Mouse (Mus musculus): Measurements from ENCODE around the gene Cyp2b10. TPM values are rescaled to one million over a fixed set of nuclear protein-coding genes. Genes with fewer than 3 reads are reported as not detected.
"Not testable (repeated sequence)": the region's sequence is repeated elsewhere in the genome, so short reads cannot be mapped to it uniquely, and the experiment has no call there.

The Cyp2b10 gene
- 0.10 TPM in 1 of 2 replicates, not detected in the other for polyA plus RNA-seq (2016; fragmentation: Nextera tagmentation; extraction: Ambion mirVana)

- WGBS = 81% methylated on average over 6 of the region's 6 CpGs
- Histone ChIP-seq H3K36me3 (replicated peaks) (no peaks in the 10 kb centered on the region), H3K4me3 (no peak within 1 kb of the TSS), H3K9me3 (peaks cover 2% of the 10 kb centered on the region; the same call in 1 of the 2 replicates), H3K27me3 (replicated peaks; ENCODE audit: low read depth, poor library complexity, severe bottlenecking) (no peaks in the 10 kb centered on the region), H3K27ac (replicated peaks) (no peak within 1 kb of the TSS), H3K4me1 (no peaks in the 10 kb centered on the region)
- DNase-seq (ENCODE audit: low spot score) = no peak
Observed at GRCm38 (mm10) chr7:25897411-25897810, at the start of gene Cyp2b10. Cyp2b10 (plus strand) TSS chr7:25897620.

GRCm38 (mm10) chr7:25847722-25848443, 49.5 kb upstream of the Cyp2b10 start:
- Histone ChIP-seq H3K27me3 (replicated peaks; ENCODE audit: low read depth, poor library complexity, severe bottlenecking) (no peaks in the 10 kb centered on the region), H3K4me3 (peak overlapping the region; percentile 59), H3K36me3 (replicated peaks) (no peaks in the 10 kb centered on the region), H3K4me1 (no peaks in the 10 kb centered on the region), H3K9me3 (no peaks in the 10 kb centered on the region), H3K27ac (replicated peaks) (peak overlapping the region; percentile 79)
- DNase-seq (ENCODE audit: low spot score) = peak; percentile 90
- WGBS = 12% methylated on average over 13 of the region's 13 CpGs

- 27% methylated on average over 11 of the region's 11 CpGs for whole genome bisulfite sequencing
Observed at GRCm38 (mm10) chr7:25848444-25848812, 49.0 kb upstream of the Cyp2b10 start.

GRCm38 (mm10) chr7:25855082-25855481, 42.3 kb upstream of the Cyp2b10 start:
- no peaks in the 10 kb centered on the region for H3K9me3 ChIP-seq
- 33% methylated on average over 8 of the region's 8 CpGs for WGBS
- no peaks in the 10 kb centered on the region for H3K36me3 ChIP-seq (replicated peaks)
- no peaks in the 10 kb centered on the region for H3K27me3 ChIP-seq (replicated peaks; ENCODE audit: low read depth, poor library complexity, severe bottlenecking)
- H3K27ac ChIP-seq (replicated peaks) = no peak overlapping the region
- H3K4me3 ChIP-seq = no peak overlapping the region
- peak; percentile 70 for DNase-seq (ENCODE audit: low spot score)
- peaks cover 5% of the 10 kb centered on the region for H3K4me1 ChIP-seq

More at GRCm38 (mm10) chr7:25848444-25848812, 49.0 kb upstream of the Cyp2b10 start:
- Histone ChIP-seq H3K4me1 (no peaks in the 10 kb centered on the region), H3K27me3 (replicated peaks; ENCODE audit: low read depth, poor library complexity, severe bottlenecking) (no peaks in the 10 kb centered on the region), H3K36me3 (replicated peaks) (no peaks in the 10 kb centered on the region), H3K4me3 (peak overlapping the region; percentile 59), H3K9me3 (no peaks in the 10 kb centered on the region), H3K27ac (replicated peaks) (peak overlapping the region; percentile 79)
- DNase-seq (ENCODE audit: low spot score) = peak; percentile 49

GRCm38 (mm10) chr7:25859962-25860870, 37.2 kb upstream of the Cyp2b10 start:
- Histone ChIP-seq H3K9me3 (no peaks in the 10 kb centered on the region), H3K4me3 (peak overlapping the region; percentile 54), H3K27me3 (replicated peaks; ENCODE audit: low read depth, poor library complexity, severe bottlenecking) (no peaks in the 10 kb centered on the region), H3K27ac (replicated peaks) (peak overlapping the region; percentile 71; the same call in 1 of the 2 replicates), H3K4me1 (peaks cover 6% of the 10 kb centered on the region), H3K36me3 (replicated peaks) (no peaks in the 10 kb centered on the region)
- DNase-seq (ENCODE audit: low spot score) = peak; percentile 78
- WGBS = 23% methylated on average over 9 of the region's 9 CpGs

GRCm38 (mm10) chr7:25862365-25862764, 35.1 kb upstream of the Cyp2b10 start:
- Histone ChIP-seq H3K36me3 (replicated peaks) (no peaks in the 10 kb centered on the region), H3K4me3 (no peak overlapping the region), H3K27ac (replicated peaks) (no peak overlapping the region), H3K27me3 (replicated peaks; ENCODE audit: low read depth, poor library complexity, severe bottlenecking) (no peaks in the 10 kb centered on the region), H3K4me1 (peaks cover 6% of the 10 kb centered on the region), H3K9me3 (no peaks in the 10 kb centered on the region)
- 80% methylated on average over 2 of the region's 2 CpGs for WGBS
- DNase-seq (ENCODE audit: low spot score) = no peak

- H3K4me3 ChIP-seq = no peak overlapping the region
- H3K27ac ChIP-seq (replicated peaks) = no peak overlapping the region
- no peak for DNase-seq (ENCODE audit: low spot score)
- peaks cover 6% of the 10 kb centered on the region for H3K4me1 ChIP-seq
- H3K27me3 ChIP-seq (replicated peaks; ENCODE audit: low read depth, poor library complexity, severe bottlenecking) = no peaks in the 10 kb centered on the region
- no peaks in the 10 kb centered on the region for H3K36me3 ChIP-seq (replicated peaks)
- 90% methylated on average over 3 of the region's 3 CpGs for WGBS
- H3K9me3 ChIP-seq = peaks cover 11% of the 10 kb centered on the region
Observed at GRCm38 (mm10) chr7:25863756-25864155, 33.7 kb upstream of the Cyp2b10 start.

GRCm38 (mm10) chr7:25864861-25865260, 32.6 kb upstream of the Cyp2b10 start:
- H3K4me3 ChIP-seq = no peak overlapping the region
- no peaks in the 10 kb centered on the region for H3K36me3 ChIP-seq (replicated peaks)
- 27% methylated on average over 5 of the region's 5 CpGs for WGBS
- H3K4me1 ChIP-seq = peaks cover 3% of the 10 kb centered on the region; the same call in 1 of the 2 replicates
- no peak overlapping the region for H3K27ac ChIP-seq (replicated peaks)
- H3K9me3 ChIP-seq = peaks cover 12% of the 10 kb centered on the region
- no peak for DNase-seq (ENCODE audit: low spot score)
- H3K27me3 ChIP-seq (replicated peaks; ENCODE audit: low read depth, poor library complexity, severe bottlenecking) = no peaks in the 10 kb centered on the region

- DNase-seq (ENCODE audit: low spot score) = no peak
- WGBS = 81% methylated on average over 2 of the region's 2 CpGs
- no peaks in the 10 kb centered on the region for H3K27me3 ChIP-seq (replicated peaks; ENCODE audit: low read depth, poor library complexity, severe bottlenecking)
Observed at GRCm38 (mm10) chr7:25869789-25870188, 27.6 kb upstream of the Cyp2b10 start.

GRCm38 (mm10) chr7:25872624-25873023, 24.8 kb upstream of the Cyp2b10 start:
- Histone ChIP-seq H3K4me1 (no peaks in the 10 kb centered on the region), H3K27me3 (replicated peaks; ENCODE audit: low read depth, poor library complexity, severe bottlenecking) (no peaks in the 10 kb centered on the region), H3K9me3 (peaks cover 12% of the 10 kb centered on the region), H3K4me3 (no peak overlapping the region), H3K27ac (replicated peaks) (no peak overlapping the region), H3K36me3 (replicated peaks) (no peaks in the 10 kb centered on the region)
- DNase-seq (ENCODE audit: low spot score) = no peak

More at GRCm38 (mm10) chr7:25869789-25870188, 27.6 kb upstream of the Cyp2b10 start:
- Histone ChIP-seq H3K27ac (replicated peaks) (no peak overlapping the region), H3K4me1 (no peaks in the 10 kb centered on the region), H3K4me3 (no peak overlapping the region), H3K36me3 (replicated peaks) (no peaks in the 10 kb centered on the region), H3K9me3 (peaks cover 12% of the 10 kb centered on the region)

GRCm38 (mm10) chr7:25878735-25879134, 18.7 kb upstream of the Cyp2b10 start:
- Histone ChIP-seq H3K4me1 (no peaks in the 10 kb centered on the region), H3K27me3 (replicated peaks; ENCODE audit: low read depth, poor library complexity, severe bottlenecking) (peaks cover 20% of the 10 kb centered on the region; the same call in 1 of the 2 replicates), H3K9me3 (no peaks in the 10 kb centered on the region; the same call in 1 of the 2 replicates), H3K36me3 (replicated peaks) (no peaks in the 10 kb centered on the region), H3K4me3 (no peak overlapping the region), H3K27ac (replicated peaks) (no peak overlapping the region)
- WGBS = 45% methylated on average over 6 of the region's 6 CpGs
- DNase-seq (ENCODE audit: low spot score) = no peak

- H3K9me3 ChIP-seq; H3K27ac ChIP-seq (replicated peaks); H3K36me3 ChIP-seq (replicated peaks); DNase-seq (ENCODE audit: low spot score); H3K4me1 ChIP-seq; H3K4me3 ChIP-seq: not testable (repeated sequence)
- peaks cover 20% of the 10 kb centered on the region; the same call in 1 of the 2 replicates for H3K27me3 ChIP-seq (replicated peaks; ENCODE audit: low read depth, poor library complexity, severe bottlenecking)
- WGBS = 6% methylated on average over 7 of the region's 7 CpGs
Observed at GRCm38 (mm10) chr7:25880721-25881120, 16.7 kb upstream of the Cyp2b10 start.

Measured in embryonic facial prominence, embryonic 10.5 days (tissue).